Mouse (Mus musculus) thymus, adult 18-20 months (tissue): Measurements from ENCODE around the gene Zfp853.
A peak's percentile ranks its signal among the peaks of the same experiment; 100 is the strongest.

Experiments used
- DNase-seq, 2 experiments: peaks; one replicate each; pipeline ENCODE4 v3.0.0; 2022; ENCODE audit warnings: mixed read lengths in 2 of 2

Gene Zfp853

GRCm38 (mm10) chr5:143292879-143293278 is 544 bp downstream of the Zfp853 start:
- no peak for DNase-seq

- no peak for DNase-seq
Observed at GRCm38 (mm10) chr5:143289299-143289698, 4.1 kb downstream of the Zfp853 start.

GRCm38 (mm10) chr5:143288378-143288911 is 5.0 kb downstream of the Zfp853 start:
- no peak for DNase-seq

GRCm38 (mm10) chr5:143287774-143288328 is 5.6 kb downstream of the Zfp853 start:
- DNase-seq, result no peak

GRCm38 (mm10) chr5:143284762-143285161 is 8.7 kb downstream of the Zfp853 start:
- no peak for DNase-seq

GRCm38 (mm10) chr5:143279247-143279646 is 14.2 kb downstream of the Zfp853 start:
- no peak for DNase-seq

GRCm38 (mm10) chr5:143275761-143276160 is 17.7 kb downstream of the Zfp853 start:
- DNase-seq, result no peak

GRCm38 (mm10) chr5:143272540-143273330 is 20.7 kb downstream of the Zfp853 start:
- DNase-seq, result no peak

GRCm38 (mm10) chr5:143272108-143272507 is 21.3 kb downstream of the Zfp853 start:
- DNase-seq, result no peak

GRCm38 (mm10) chr5:143271642-143272041 is 21.8 kb downstream of the Zfp853 start:
- no peak for DNase-seq

GRCm38 (mm10) chr5:143270151-143270519 is 23.3 kb downstream of the Zfp853 start:
- DNase-seq, result no peak

- DNase-seq, result peak; percentile 17 to 21
Observed at GRCm38 (mm10) chr5:143269363-143270150, 23.9 kb downstream of the Zfp853 start, which contains the start of gene Zfp316. Zfp316 (minus strand) TSS chr5:143270022.

- no peak for DNase-seq
Observed at GRCm38 (mm10) chr5:143268985-143269362, 24.4 kb downstream of the Zfp853 start.

GRCm38 (mm10) chr5:143266794-143267193 is 26.6 kb downstream of the Zfp853 start:
- DNase-seq, result no peak

- DNase-seq, result no peak
Observed at GRCm38 (mm10) chr5:143265409-143265808, 28.0 kb downstream of the Zfp853 start.

GRCm38 (mm10) chr5:143264689-143265088 is 28.7 kb downstream of the Zfp853 start:
- DNase-seq, result no peak

GRCm38 (mm10) chr5:143261636-143262035 is 31.8 kb downstream of the Zfp853 start:
- DNase-seq, result no peak

GRCm38 (mm10) chr5:143255802-143256201 is 37.6 kb downstream of the Zfp853 start:
- no peak for DNase-seq

- no peak for DNase-seq
Observed at GRCm38 (mm10) chr5:143255131-143255519, 38.3 kb downstream of the Zfp853 start.

GRCm38 (mm10) chr5:143254487-143255130 is 38.8 kb downstream of the Zfp853 start:
- DNase-seq, result no peak

- DNase-seq, result no peak
Observed at GRCm38 (mm10) chr5:143253881-143254486, 39.4 kb downstream of the Zfp853 start.

- DNase-seq, result no peak
Observed at GRCm38 (mm10) chr5:143253186-143253880, 40.1 kb downstream of the Zfp853 start.
